Mouse (Mus musculus) kidney, postnatal 0 days (tissue): Measurements from ENCODE around the gene Ppef2. TPM values are rescaled to one million over a fixed set of nuclear protein-coding genes. Genes with fewer than 3 reads are reported as not detected.
A peak's percentile ranks its signal among the peaks of the same experiment; 100 is the strongest.

ENCODE experiments used
- ATAC-seq: fragments of 200-750 bp; cut with Nextera tagmentation; replicated peaks from 2 replicates; pipeline ENCODE4 v1.8.0; 2017; ENCODE audit warnings: low read depth, moderate number of reproducible peaks, moderate TSS enrichment, moderate library complexity; ENCODE audit not compliant: low FRiP score
- DNase-seq: peaks from one replicate; pipeline ENCODE4 v3.0.0-alpha.2; 2016; ENCODE audit warnings: low spot score
- H3K27ac ChIP-seq: fragments of 300-500 bp; sonication (generic); 2 replicates; pipeline ENCODE4 v1.5.1; 2014; ENCODE audit warnings: mild to moderate bottlenecking
- H3K27me3 ChIP-seq: fragments of 300-500 bp; sonication (generic); 2 replicates; pipeline ENCODE4 v1.6.1; 2014; ENCODE audit warnings: low read length, mixed read lengths; ENCODE audit not compliant: insufficient read depth
- H3K36me3 ChIP-seq: fragments of 300-500 bp; sonication (generic); 2 replicates; pipeline ENCODE4 v1.6.1; 2014; ENCODE audit warnings: low read length, mixed read lengths; ENCODE audit not compliant: insufficient read depth
- H3K4me1 ChIP-seq: fragments of 300-500 bp; sonication (generic); replicated peaks from 2 replicates; pipeline ENCODE4 v1.6.1; 2014; ENCODE audit warnings: antibody characterized with exemption, low read length, mixed read lengths; ENCODE audit not compliant: insufficient read depth
- H3K4me2 ChIP-seq: fragments of 300-500 bp; sonication (generic); 2 replicates; pipeline ENCODE4 v1.6.1; 2014; ENCODE audit warnings: mild to moderate bottlenecking, low read length, moderate library complexity, mixed read lengths
- H3K4me3 ChIP-seq: fragments of 300-500 bp; sonication (generic); replicated peaks from 2 replicates; pipeline ENCODE4 v1.5.1; 2014; ENCODE audit warnings: low read depth, low read length
- H3K9ac ChIP-seq: fragments of 300-500 bp; sonication (generic); 2 replicates; pipeline ENCODE4 v1.6.1; 2014; ENCODE audit warnings: low read depth, low read length
- H3K9me3 ChIP-seq: fragments of 300-500 bp; sonication (generic); replicated peaks from 2 replicates; pipeline ENCODE4 v1.6.1; 2016; ENCODE audit warnings: low read length, inconsistent platforms, mixed read lengths
- CTCF ChIP-seq: IDR thresholded peaks from 2 replicates; pipeline ENCODE4 v1.5.1; 2016; ENCODE audit warnings: antibody characterized with exemption, low read depth, mild to moderate bottlenecking, moderate library complexity
- WGBS: fragments of 180-500 bp; shearing (Covaris S2); extraction: QIAGEN DNeasy Blood & Tissue Kit; methylation state at CpG from one replicate; pipeline ENCODE4 v1.1.7; 2014; 5-methylcytosine and 5-hydroxymethylcytosine counted together
- polyA plus RNA-seq: library from polyadenylated mRNA; unstranded; fragments of >200 nt; fragmentation: Nextera tagmentation; extraction: Ambion mirVana; gene quantifications from 2 replicates; pipeline ENCODE4 v1.2.1, GENCODE M21; 2015

Gene Ppef2
- 0.07 and 0.20 TPM in 2 replicates for polyA plus RNA-seq

GRCm38 (mm10) chr5:92256218-92256617, at the start of gene Ppef2:
Gene Ppef2 (minus strand): TSS chr5:92256278.
- H3K9ac ChIP-seq, result no peak within 1 kb of the TSS
- peak; percentile 15 for DNase-seq

GRCm38 (mm10) chr5:92304291-92304690, 48.2 kb upstream of the Ppef2 start:
- Histone ChIP-seq H3K27me3 (no peaks in the 10 kb centered on the region), H3K9me3 (no peaks in the 10 kb centered on the region), H3K27ac (no peak overlapping the region), H3K4me3 (no peak overlapping the region), H3K36me3 (peaks cover 53% of the 10 kb centered on the region), H3K4me2 (no peak overlapping the region), H3K4me1 (no peaks in the 10 kb centered on the region; the same call in 1 of the 2 replicates), H3K9ac (no peak overlapping the region)
- 60% methylated on average over 3 of the region's 3 CpGs for WGBS
- no peak for TF ChIP-seq CTCF
- ATAC-seq (no peak), DNase-seq (no peak)

More at GRCm38 (mm10) chr5:92256218-92256617, at the start of gene Ppef2:
- Histone ChIP-seq H3K27ac (0 out of 2 replicates have a peak within 1 kb of the TSS, but pooled peaks have one; percentile 27), H3K36me3 (no peaks in the 10 kb centered on the region), H3K4me2 (no peak within 1 kb of the TSS), H3K4me3 (no peak within 1 kb of the TSS), H3K4me1 (peaks cover 13% of the 10 kb centered on the region; the same call in 1 of the 2 replicates), H3K9me3 (no peaks in the 10 kb centered on the region), H3K27me3 (no peaks in the 10 kb centered on the region)
- ATAC-seq, result no peak
- WGBS, result 26% methylated on average over 6 of the region's 6 CpGs
- no peak for TF ChIP-seq CTCF

GRCm38 (mm10) chr5:92302149-92302840, 46.2 kb upstream of the Ppef2 start:
- Histone ChIP-seq H3K4me3 (no peak overlapping the region), H3K36me3 (peaks cover 61% of the 10 kb centered on the region), H3K9me3 (no peaks in the 10 kb centered on the region), H3K27ac (no peak overlapping the region), H3K27me3 (no peaks in the 10 kb centered on the region), H3K9ac (no peak overlapping the region), H3K4me1 (no peaks in the 10 kb centered on the region), H3K4me2 (no peak overlapping the region)
- ATAC-seq, result no peak
- WGBS, result 81% methylated on average over 13 of the region's 13 CpGs
- no peak for DNase-seq
- no peak for TF ChIP-seq CTCF

GRCm38 (mm10) chr5:92294525-92294924, 38.4 kb upstream of the Ppef2 start:
- DNase-seq, result no peak
- 94% methylated on average over 2 of the region's 2 CpGs for WGBS
- H3K27ac ChIP-seq, result no peak overlapping the region
- H3K4me2 ChIP-seq, result no peak overlapping the region
- H3K4me3 ChIP-seq, result no peak overlapping the region
- H3K9me3 ChIP-seq, result no peaks in the 10 kb centered on the region
- no peak for TF ChIP-seq CTCF
- no peak overlapping the region for H3K9ac ChIP-seq
- H3K27me3 ChIP-seq, result no peaks in the 10 kb centered on the region
- peaks cover 70% of the 10 kb centered on the region for H3K36me3 ChIP-seq
- ATAC-seq, result no peak
- no peaks in the 10 kb centered on the region for H3K4me1 ChIP-seq

GRCm38 (mm10) chr5:92291652-92292414, 35.8 kb upstream of the Ppef2 start:
- Histone ChIP-seq H3K9me3 (no peaks in the 10 kb centered on the region), H3K27me3 (no peaks in the 10 kb centered on the region), H3K4me2 (no peak overlapping the region), H3K4me3 (no peak overlapping the region), H3K9ac (no peak overlapping the region), H3K27ac (no peak overlapping the region), H3K4me1 (no peaks in the 10 kb centered on the region), H3K36me3 (peaks cover 76% of the 10 kb centered on the region)
- WGBS, result 87% methylated on average over 6 of the region's 6 CpGs
- no peak for TF ChIP-seq CTCF
- DNase-seq (no peak), ATAC-seq (no peak)

- ATAC-seq (no peak), DNase-seq (no peak)
- TF ChIP-seq CTCF, result no peak
- no peaks in the 10 kb centered on the region for H3K4me1 ChIP-seq
- H3K36me3 ChIP-seq, result peaks cover 61% of the 10 kb centered on the region
- H3K4me2 ChIP-seq, result no peak overlapping the region
- H3K4me3 ChIP-seq, result no peak overlapping the region
- 82% methylated on average over 6 of the region's 6 CpGs for WGBS
- no peaks in the 10 kb centered on the region for H3K9me3 ChIP-seq
- no peak overlapping the region for H3K9ac ChIP-seq
- H3K27ac ChIP-seq, result no peak overlapping the region
- H3K27me3 ChIP-seq, result no peaks in the 10 kb centered on the region
Measured at GRCm38 (mm10) chr5:92287840-92288239, 31.8 kb upstream of the Ppef2 start.
